Mouse (Mus musculus): ENCODE data around the gene Lancl3.

DNA sequence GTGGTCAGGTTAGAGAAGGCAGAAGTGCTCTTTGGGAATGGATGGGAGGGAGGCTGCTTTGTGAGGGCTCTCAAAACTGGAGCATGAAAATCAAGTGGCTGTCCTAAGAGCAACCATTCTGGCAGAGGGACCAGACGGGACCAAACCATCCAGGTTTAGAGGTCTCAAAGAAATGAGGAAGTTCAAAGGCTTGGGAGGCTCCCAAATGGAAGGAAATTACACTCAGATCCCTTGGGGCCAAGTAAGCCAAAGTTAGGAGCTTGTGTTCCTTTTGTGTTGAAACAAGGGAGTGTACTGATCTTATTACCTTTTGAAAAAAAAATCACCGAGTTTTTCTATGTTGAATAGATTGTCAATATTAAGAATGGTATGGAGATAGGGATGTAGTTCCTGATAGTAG, 5.4 kb downstream of the Lancl3 start:
- TF ChIP-seq POLR2A (IDR thresholded peaks at IDR 0.05; ENCODE audit: low read depth, low read length) (no peak), CTCF (IDR thresholded peaks at IDR 0.05; ENCODE audit: borderline replicate concordance, insufficient read depth, low read length) (no peak)

Data from embryonic fibroblast, embryonic 13.5 days (primary cell).